Mouse (Mus musculus): ENCODE data around the gene Trhde. TPM values are rescaled to one million over a fixed set of nuclear protein-coding genes. Genes with fewer than 3 reads are reported as not detected.

Trhde gene
- total and polyA plus RNA-seq, 2 experiments from 2014 or later: 3.1 to 15.5 TPM

GRCm38 (mm10) chr10:114415717-114416116, 386.4 kb downstream of the Trhde start:
- WGBS: 85% methylated on average over 2 of the region's 2 CpGs
- no peak for DNase-seq
- no peaks in the 10 kb centered on the region for H3K36me3 ChIP-seq (ENCODE audit: insufficient read depth)
- H3K4me2 ChIP-seq (ENCODE audit: low read depth): no peak overlapping the region
- TF ChIP-seq CTCF (IDR thresholded peaks at IDR 0.05; ENCODE audit: low read depth): no peak
- H3K4me3 ChIP-seq (ENCODE audit: low read depth, low read length): no peak overlapping the region
- no peaks in the 10 kb centered on the region for H3K9me3 ChIP-seq (ENCODE audit: low read length)
- H3K9ac ChIP-seq: no peak overlapping the region
- no peak for ATAC-seq
- H3K4me1 ChIP-seq (ENCODE audit: insufficient read depth): no peaks in the 10 kb centered on the region
- H3K27me3 ChIP-seq (ENCODE audit: insufficient read depth, low read length): no peaks in the 10 kb centered on the region
- H3K27ac ChIP-seq (ENCODE audit: low read depth, low read length): no peak overlapping the region

- WGBS: 25% methylated on average over 7 of the region's 7 CpGs
- Histone ChIP-seq H3K27ac (ENCODE audit: low read depth, low read length) (no peak overlapping the region), H3K4me1 (ENCODE audit: insufficient read depth) (no peaks in the 10 kb centered on the region), H3K27me3 (ENCODE audit: insufficient read depth, low read length) (no peaks in the 10 kb centered on the region), H3K4me2 (ENCODE audit: low read depth) (no peak overlapping the region), H3K9ac (no peak overlapping the region), H3K9me3 (ENCODE audit: low read length) (no peaks in the 10 kb centered on the region), H3K36me3 (ENCODE audit: insufficient read depth) (no peaks in the 10 kb centered on the region), H3K4me3 (ENCODE audit: low read depth, low read length) (no peak overlapping the region)
- ATAC-seq (no peak), DNase-seq (no peak)
- no peak for TF ChIP-seq CTCF (IDR thresholded peaks at IDR 0.05; ENCODE audit: low read depth)
Measured at GRCm38 (mm10) chr10:114405260-114405659, 396.8 kb downstream of the Trhde start.

GRCm38 (mm10) chr10:114403795-114404194, 398.3 kb downstream of the Trhde start:
- ATAC-seq (no peak), DNase-seq (no peak)
- no peak overlapping the region for H3K4me2 ChIP-seq (ENCODE audit: low read depth)
- no peak overlapping the region for H3K9ac ChIP-seq
- H3K27ac ChIP-seq (ENCODE audit: low read depth, low read length): no peak overlapping the region
- H3K36me3 ChIP-seq (ENCODE audit: insufficient read depth): no peaks in the 10 kb centered on the region
- no peaks in the 10 kb centered on the region for H3K9me3 ChIP-seq (ENCODE audit: low read length)
- H3K27me3 ChIP-seq (ENCODE audit: insufficient read depth, low read length): no peaks in the 10 kb centered on the region
- no peak overlapping the region for H3K4me3 ChIP-seq (ENCODE audit: low read depth, low read length)
- 55% methylated on average over 2 of the region's 2 CpGs for WGBS
- no peak for TF ChIP-seq CTCF (IDR thresholded peaks at IDR 0.05; ENCODE audit: low read depth)
- no peaks in the 10 kb centered on the region for H3K4me1 ChIP-seq (ENCODE audit: insufficient read depth)

- no peaks in the 10 kb centered on the region for H3K9me3 ChIP-seq (ENCODE audit: low read length)
- no peak for TF ChIP-seq CTCF (IDR thresholded peaks at IDR 0.05; ENCODE audit: low read depth)
- no peaks in the 10 kb centered on the region for H3K4me1 ChIP-seq (ENCODE audit: insufficient read depth)
- no peak for ATAC-seq
- WGBS: 73% methylated on average over 3 of the region's 3 CpGs
- no peak for DNase-seq
- H3K27ac ChIP-seq (ENCODE audit: low read depth, low read length): no peak overlapping the region
- no peak overlapping the region for H3K4me2 ChIP-seq (ENCODE audit: low read depth)
- H3K27me3 ChIP-seq (ENCODE audit: insufficient read depth, low read length): no peaks in the 10 kb centered on the region
- no peak overlapping the region for H3K4me3 ChIP-seq (ENCODE audit: low read depth, low read length)
- H3K36me3 ChIP-seq (ENCODE audit: insufficient read depth): no peaks in the 10 kb centered on the region
- H3K9ac ChIP-seq: no peak overlapping the region
Measured at GRCm38 (mm10) chr10:114370804-114371203, 431.3 kb downstream of the Trhde start.

GRCm38 (mm10) chr10:114363442-114363841, 438.7 kb downstream of the Trhde start:
- no peak for TF ChIP-seq CTCF (IDR thresholded peaks at IDR 0.05; ENCODE audit: low read depth)
- Histone ChIP-seq H3K36me3 (ENCODE audit: insufficient read depth) (no peaks in the 10 kb centered on the region), H3K4me1 (ENCODE audit: insufficient read depth) (no peaks in the 10 kb centered on the region), H3K4me2 (ENCODE audit: low read depth) (no peak overlapping the region), H3K27ac (ENCODE audit: low read depth, low read length) (no peak overlapping the region), H3K9me3 (ENCODE audit: low read length) (no peaks in the 10 kb centered on the region), H3K4me3 (ENCODE audit: low read depth, low read length) (no peak overlapping the region), H3K9ac (no peak overlapping the region), H3K27me3 (ENCODE audit: insufficient read depth, low read length) (no peaks in the 10 kb centered on the region)
- no peak for ATAC-seq
- WGBS: 76% methylated on average over 6 of the region's 6 CpGs
- DNase-seq: no peak

- Histone ChIP-seq H3K27me3 (ENCODE audit: insufficient read depth, low read length) (no peaks in the 10 kb centered on the region), H3K9ac (no peak overlapping the region), H3K9me3 (ENCODE audit: low read length) (no peaks in the 10 kb centered on the region), H3K4me2 (ENCODE audit: low read depth) (no peak overlapping the region), H3K36me3 (ENCODE audit: insufficient read depth) (no peaks in the 10 kb centered on the region), H3K4me3 (ENCODE audit: low read depth, low read length) (no peak overlapping the region), H3K4me1 (ENCODE audit: insufficient read depth) (no peaks in the 10 kb centered on the region), H3K27ac (ENCODE audit: low read depth, low read length) (no peak overlapping the region)
- 82% methylated on average over 2 of the region's 2 CpGs for whole genome bisulfite sequencing
- no peak for ATAC-seq
- TF ChIP-seq CTCF (IDR thresholded peaks at IDR 0.05; ENCODE audit: low read depth): no peak
- no peak for DNase-seq
Measured at GRCm38 (mm10) chr10:114362631-114363030, 439.5 kb downstream of the Trhde start.

All from forebrain, postnatal 0 days (tissue).